Mouse (Mus musculus): ENCODE results near the gene Usp29. TPM values are rescaled to one million over a fixed set of nuclear protein-coding genes. Genes with fewer than 3 reads are reported as not detected.
"Not testable (repeated sequence)": the region's sequence is repeated elsewhere in the genome, so short reads cannot be mapped to it uniquely, and the experiment has no call there.

Gene Usp29
- polyA plus RNA-seq, 1 experiment = 3.4 TPM

DNA sequence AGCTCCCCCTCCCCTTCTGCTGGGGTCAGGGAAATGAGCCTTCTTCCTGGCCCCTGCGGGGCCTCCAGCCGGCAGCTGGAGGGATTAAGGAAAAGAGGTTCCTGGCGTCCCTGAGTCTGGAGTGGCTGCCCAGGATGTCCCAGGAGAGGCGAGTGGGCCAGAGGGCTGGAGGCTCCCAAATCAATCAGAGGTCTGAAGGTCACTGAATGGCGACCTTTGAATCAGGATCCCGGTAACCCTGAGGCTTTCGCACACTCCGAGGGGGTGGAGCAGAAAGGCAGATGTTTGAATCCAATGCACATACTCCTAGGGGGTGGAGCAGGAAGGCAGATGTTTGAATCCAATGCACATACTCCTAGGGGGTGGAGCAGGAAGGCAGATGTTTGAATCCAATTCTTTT, 39.9 kb downstream of the Usp29 start:
- Histone ChIP-seq H3K27me3 (ENCODE audit: control insufficient read depth, insufficient read depth, insufficient read length) (no peaks in the 10 kb centered on the region), H3K36me3 (ENCODE audit: control insufficient read depth, insufficient read depth) (no peaks in the 10 kb centered on the region), H3ac (ENCODE audit: control insufficient read depth, insufficient read length, low read depth) (no peak overlapping the region), H3K79me2 (ENCODE audit: control insufficient read depth, insufficient read depth) (no peaks in the 10 kb centered on the region), H3K4me3 (ENCODE audit: insufficient read depth, poor library complexity, severe bottlenecking) (no peak overlapping the region), H3K79me3 (ENCODE audit: low read depth) (no peaks in the 10 kb centered on the region)
- TF ChIP-seq MYOD1 (IDR thresholded peaks at IDR 0.05; ENCODE audit: control insufficient read depth, insufficient read length, low read depth) = peak; percentile 33
- TF ChIP-seq MAX (IDR thresholded peaks at IDR 0.05) = no peak

- not testable (repeated sequence) for H3K36me3 ChIP-seq (ENCODE audit: control insufficient read depth, insufficient read depth); H3K79me3 ChIP-seq (ENCODE audit: low read depth); H3K79me2 ChIP-seq (ENCODE audit: control insufficient read depth, insufficient read depth); H3K27me3 ChIP-seq (ENCODE audit: control insufficient read depth, insufficient read depth, insufficient read length); H3K4me3 ChIP-seq (ENCODE audit: insufficient read depth, poor library complexity, severe bottlenecking); H3ac ChIP-seq (ENCODE audit: control insufficient read depth, insufficient read length, low read depth)
- TF ChIP-seq MYOD1 (IDR thresholded peaks at IDR 0.05; ENCODE audit: control insufficient read depth, insufficient read length, low read depth) = peak; percentile 55
Measured at GRCm38 (mm10) chr7:6773865-6774413, 43.6 kb downstream of the Usp29 start.

DNA sequence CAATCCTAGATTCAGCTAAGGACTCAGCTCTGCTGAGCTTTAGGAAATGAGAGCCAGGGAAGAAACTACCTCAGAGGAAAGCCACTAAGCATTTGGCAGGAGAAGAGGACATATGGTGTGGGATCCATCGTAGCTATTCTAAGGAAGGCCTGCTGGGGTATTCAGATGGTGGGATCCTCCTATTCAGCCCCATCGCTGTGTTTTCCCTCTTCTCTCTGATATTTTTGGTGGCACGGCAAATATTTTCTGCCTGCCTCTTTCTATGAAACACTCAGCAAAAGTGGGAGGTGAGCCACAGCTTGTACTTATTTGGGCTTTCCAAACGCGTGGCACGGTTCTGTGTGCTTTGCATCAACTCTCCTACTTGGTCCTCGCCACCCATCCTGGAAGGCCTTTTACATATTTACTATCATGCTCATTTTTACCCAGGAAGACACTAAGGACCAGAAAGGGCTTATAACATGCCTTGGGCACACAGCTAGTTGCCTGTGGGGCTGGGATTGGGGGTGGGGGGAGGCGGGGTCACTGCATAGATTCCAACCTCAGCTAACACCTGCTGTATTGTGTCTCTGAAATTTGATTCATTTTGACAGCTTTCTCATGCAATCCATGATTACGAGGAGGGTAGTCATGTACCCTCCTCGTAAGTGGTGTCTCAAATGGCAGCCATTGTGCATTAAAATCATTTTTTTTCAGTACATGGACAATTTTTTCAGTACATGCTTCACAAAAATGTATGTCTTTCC, 46.1 kb downstream of the Usp29 start:
- Histone ChIP-seq H3K4me3 (ENCODE audit: insufficient read depth, poor library complexity, severe bottlenecking) (no peak overlapping the region), H3K79me2 (ENCODE audit: control insufficient read depth, insufficient read depth) (no peaks in the 10 kb centered on the region), H3ac (ENCODE audit: control insufficient read depth, insufficient read length, low read depth) (no peak overlapping the region), H3K27me3 (ENCODE audit: control insufficient read depth, insufficient read depth, insufficient read length) (no peaks in the 10 kb centered on the region), H3K36me3 (ENCODE audit: control insufficient read depth, insufficient read depth) (no peaks in the 10 kb centered on the region), H3K79me3 (ENCODE audit: low read depth) (no peaks in the 10 kb centered on the region)
- TF ChIP-seq FOSL1 (IDR thresholded peaks at IDR 0.05; ENCODE audit: insufficient read depth, low read length, poor library complexity, severe bottlenecking) = no peak
- TF ChIP-seq MYOD1 (IDR thresholded peaks at IDR 0.05; ENCODE audit: control insufficient read depth, insufficient read length, low read depth) = peak; percentile 92

- H3K36me3 ChIP-seq (ENCODE audit: control insufficient read depth, insufficient read depth) = no peaks in the 10 kb centered on the region
Measured at GRCm38 (mm10) chr7:6777107-6777506, 46.7 kb downstream of the Usp29 start.

DNA sequence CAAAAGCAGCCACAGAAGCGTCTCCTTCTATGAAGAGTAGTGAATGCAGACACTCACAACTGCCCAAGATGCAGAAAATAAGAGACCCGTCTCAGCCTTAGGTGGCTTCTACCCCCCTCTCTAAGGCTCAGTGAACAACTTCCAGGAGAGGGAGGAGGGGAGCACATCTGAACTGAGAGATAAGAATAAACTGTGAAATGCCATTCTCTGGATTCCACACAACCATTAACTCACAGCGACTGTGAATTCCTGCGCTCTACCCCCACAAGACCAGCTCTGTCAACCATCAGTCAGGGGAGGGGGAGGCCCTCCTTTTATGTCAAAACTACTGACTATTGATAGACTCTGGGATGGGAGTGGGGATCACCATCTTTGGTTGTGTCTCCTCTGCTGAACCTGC, 47.3 kb downstream of the Usp29 start:
- Histone ChIP-seq H3K79me3 (ENCODE audit: low read depth) (no peaks in the 10 kb centered on the region), H3K4me3 (ENCODE audit: insufficient read depth, poor library complexity, severe bottlenecking) (no peak overlapping the region), H3ac (ENCODE audit: control insufficient read depth, insufficient read length, low read depth) (no peak overlapping the region), H3K36me3 (ENCODE audit: control insufficient read depth, insufficient read depth) (no peaks in the 10 kb centered on the region), H3K27me3 (ENCODE audit: control insufficient read depth, insufficient read depth, insufficient read length) (no peaks in the 10 kb centered on the region), H3K79me2 (ENCODE audit: control insufficient read depth, insufficient read depth) (no peaks in the 10 kb centered on the region)
- no peak for TF ChIP-seq MYOD1 (IDR thresholded peaks at IDR 0.05; ENCODE audit: control insufficient read depth, insufficient read length, low read depth)
- no peak for TF ChIP-seq MYOG (IDR thresholded peaks at IDR 0.05; ENCODE audit: control insufficient read depth, extremely low read depth, insufficient read length)
- no peak for TF ChIP-seq MAX (IDR thresholded peaks at IDR 0.05)

More at GRCm38 (mm10) chr7:6777107-6777506, 46.7 kb downstream of the Usp29 start:
- TF ChIP-seq MAX (IDR thresholded peaks at IDR 0.05) = no peak
- peak; percentile 55 for TF ChIP-seq MYOD1 (IDR thresholded peaks at IDR 0.05; ENCODE audit: control insufficient read depth, insufficient read length, low read depth)
- Histone ChIP-seq H3ac (ENCODE audit: control insufficient read depth, insufficient read length, low read depth) (no peak overlapping the region), H3K4me3 (ENCODE audit: insufficient read depth, poor library complexity, severe bottlenecking) (no peak overlapping the region), H3K27me3 (ENCODE audit: control insufficient read depth, insufficient read depth, insufficient read length) (no peaks in the 10 kb centered on the region), H3K79me3 (ENCODE audit: low read depth) (no peaks in the 10 kb centered on the region), H3K79me2 (ENCODE audit: control insufficient read depth, insufficient read depth) (no peaks in the 10 kb centered on the region)

DNA sequence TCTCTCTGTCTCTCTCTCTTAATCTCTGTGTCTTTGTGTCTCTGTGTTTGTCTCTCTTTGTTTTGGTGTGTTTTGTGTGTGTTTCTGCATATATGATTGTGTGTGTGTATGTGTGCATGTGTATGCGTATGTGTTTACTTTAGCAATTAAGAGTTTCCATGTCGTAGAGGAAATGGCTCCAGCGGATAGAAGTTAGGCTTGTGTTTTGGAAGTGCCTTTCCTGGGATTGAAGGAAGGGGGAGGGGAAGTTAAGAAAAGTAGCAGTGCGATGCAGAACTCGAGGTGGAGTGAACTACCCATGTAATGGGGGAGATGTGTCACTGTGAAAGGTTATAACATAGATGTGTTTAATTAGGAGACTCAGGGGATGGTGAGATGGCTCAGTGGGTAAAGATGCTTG, 48.8 kb downstream of the Usp29 start:
- TF ChIP-seq MYOD1 (IDR thresholded peaks at IDR 0.05; ENCODE audit: control insufficient read depth, insufficient read length, low read depth) (no peak), MYOG (IDR thresholded peaks at IDR 0.05; ENCODE audit: control insufficient read depth, extremely low read depth, insufficient read length) (no peak), FOSL1 (IDR thresholded peaks at IDR 0.05; ENCODE audit: insufficient read depth, low read length, poor library complexity, severe bottlenecking) (no peak), CEBPB (IDR thresholded peaks at IDR 0.05; ENCODE audit: low read depth) (no peak), USF1 (IDR thresholded peaks at IDR 0.05; ENCODE audit: low read depth) (no peak), MAX (IDR thresholded peaks at IDR 0.05) (no peak), CTCF (IDR thresholded peaks at IDR 0.05; ENCODE audit: control insufficient read depth, insufficient read depth, insufficient read length) (no peak)
- no peaks in the 10 kb centered on the region for H3K79me3 ChIP-seq (ENCODE audit: low read depth)
- H3ac ChIP-seq (ENCODE audit: control insufficient read depth, insufficient read length, low read depth) = no peak overlapping the region
- H3K36me3 ChIP-seq (ENCODE audit: control insufficient read depth, insufficient read depth) = no peaks in the 10 kb centered on the region
- H3K4me3 ChIP-seq (ENCODE audit: insufficient read depth, poor library complexity, severe bottlenecking) = no peak overlapping the region
- no peaks in the 10 kb centered on the region for H3K79me2 ChIP-seq (ENCODE audit: control insufficient read depth, insufficient read depth)
- H3K27me3 ChIP-seq (ENCODE audit: control insufficient read depth, insufficient read depth, insufficient read length) = no peaks in the 10 kb centered on the region
